Mouse (Mus musculus): ENCODE results near the gene Dnajb2. TPM values are rescaled to one million over a fixed set of nuclear protein-coding genes. Genes with fewer than 3 reads are reported as not detected.

The Dnajb2 gene
- polyA plus RNA-seq, 1 experiment = 78.7 TPM

DNA sequence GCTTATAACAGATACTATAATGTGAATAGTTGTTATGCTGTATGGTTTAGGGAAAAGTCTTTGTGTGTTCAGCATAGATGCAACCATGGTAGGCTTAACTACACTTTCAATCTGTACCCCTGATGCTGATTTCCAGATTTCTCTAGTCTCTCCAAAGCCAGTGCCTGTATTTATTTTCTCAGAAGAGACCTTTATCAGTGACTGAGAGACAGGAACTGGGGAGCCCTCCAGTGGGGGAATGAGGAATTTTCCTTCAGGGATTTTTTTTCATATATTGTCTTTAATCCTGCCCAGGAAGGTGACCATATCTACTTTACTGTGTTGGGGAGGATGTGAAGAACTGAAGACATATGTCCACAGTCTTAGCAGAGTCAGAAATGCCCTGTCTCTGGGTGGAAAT, 54.4 kb downstream of the Dnajb2 start:
- peak; percentile 46 to 92 for DNase-seq (ENCODE audit: extremely low spot score in 1 of 2, low spot score in 1 of 2)

DNA sequence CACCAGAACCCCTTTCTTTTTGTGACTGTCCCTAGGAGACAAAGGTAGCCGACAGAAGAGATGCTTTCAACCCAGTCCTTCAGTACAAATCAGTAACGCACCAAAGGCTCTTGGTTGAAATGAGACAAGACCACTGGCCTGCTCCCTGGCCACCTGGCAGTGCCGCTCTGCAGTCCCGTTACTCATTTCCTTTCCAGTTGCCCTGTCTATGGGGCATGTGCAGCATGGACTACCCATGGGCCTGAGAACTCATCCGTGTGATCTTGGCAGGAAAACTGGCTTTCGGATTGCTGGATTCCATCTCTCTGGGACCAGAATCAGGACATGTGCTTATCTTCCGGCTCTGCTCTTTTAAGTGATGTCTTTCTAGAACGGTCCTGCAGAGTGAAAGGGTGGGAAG, 55.1 kb downstream of the Dnajb2 start:
- DNase-seq (ENCODE audit: extremely low spot score in 1 of 2, low spot score in 1 of 2) = no peak

DNA sequence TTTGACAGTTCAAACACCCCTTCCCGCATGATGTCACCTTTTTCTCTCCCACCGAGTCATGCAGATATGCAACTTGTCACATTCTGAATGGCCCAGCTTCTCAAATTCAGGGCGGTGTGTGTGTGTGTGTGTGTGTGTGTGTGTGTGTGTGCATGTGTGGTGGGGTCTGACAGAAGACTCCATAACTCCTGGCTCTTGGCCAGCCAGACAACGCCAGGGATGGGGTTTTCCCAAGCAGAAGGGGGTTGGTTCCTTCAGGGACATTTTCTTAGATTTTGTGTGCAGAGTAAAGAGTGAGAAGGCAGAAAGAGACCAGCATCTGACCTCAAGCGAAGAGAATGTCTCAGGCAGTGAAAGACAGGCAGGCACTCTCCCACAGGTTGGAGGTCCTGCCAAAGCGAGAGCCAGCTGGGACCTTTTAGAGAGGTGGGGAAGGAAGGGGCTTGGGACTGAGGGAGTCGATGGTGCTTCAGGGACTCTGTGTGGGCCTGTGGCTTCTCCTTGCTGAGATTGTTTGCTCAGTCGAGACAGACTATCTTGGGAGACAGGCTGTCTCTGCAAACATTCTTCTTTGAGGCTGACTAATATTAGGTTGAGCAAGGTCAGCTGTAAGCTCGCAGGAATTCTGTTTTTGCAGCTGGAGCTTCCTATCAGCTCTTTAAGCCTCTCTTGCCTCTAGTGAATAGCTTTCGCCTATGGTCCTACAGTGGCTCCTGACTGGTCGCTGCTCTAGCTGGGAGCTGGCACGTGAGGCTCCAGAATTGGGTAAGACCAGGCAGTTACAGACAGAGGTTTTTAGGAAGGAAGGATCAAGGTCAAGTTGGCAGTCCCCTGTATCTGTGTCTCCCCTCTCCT, 56.5 kb downstream of the Dnajb2 start:
- no peak for DNase-seq (ENCODE audit: extremely low spot score in 1 of 2, low spot score in 1 of 2)

DNA sequence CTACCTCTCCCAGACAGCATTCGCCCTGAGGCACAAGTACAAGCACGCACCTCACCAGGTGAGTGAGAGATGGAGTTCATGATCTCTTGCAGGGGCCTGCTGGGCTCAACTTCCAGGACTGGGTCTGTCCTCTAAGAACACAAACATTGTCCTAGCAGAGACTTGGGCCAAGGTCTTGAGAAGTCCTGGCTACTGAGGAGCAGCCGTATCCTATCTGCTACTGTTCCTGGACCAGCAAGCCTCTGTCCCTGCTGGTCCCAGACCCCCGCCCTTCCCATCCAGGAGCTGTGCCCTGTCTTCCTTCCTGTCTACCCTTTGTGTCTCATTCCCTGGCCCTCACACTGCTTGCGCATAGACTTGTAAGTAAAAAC, 57.1 kb downstream of the Dnajb2 start:
- DNase-seq (ENCODE audit: extremely low spot score in 1 of 2, low spot score in 1 of 2) = no peak

DNA sequence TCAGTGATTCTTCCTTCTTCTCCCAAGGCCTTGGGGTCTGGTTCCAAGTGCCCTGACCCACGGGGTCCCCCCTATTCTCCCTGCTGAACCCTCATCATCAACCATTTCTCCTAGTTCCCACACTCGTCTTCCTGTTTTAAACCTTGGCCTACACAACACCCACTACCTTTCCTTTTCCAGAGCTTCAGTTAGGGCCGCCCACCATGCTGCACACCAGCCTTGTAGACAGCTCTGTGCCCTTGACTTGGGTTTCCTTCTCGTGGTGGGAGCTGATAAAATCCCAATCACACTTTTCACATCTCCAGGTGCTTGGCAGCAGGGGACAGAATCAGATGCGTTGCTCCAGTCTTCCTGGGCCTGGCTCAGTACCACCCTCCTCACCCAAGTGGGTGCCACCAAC, 58.1 kb downstream of the Dnajb2 start:
- DNase-seq (ENCODE audit: extremely low spot score in 1 of 2, low spot score in 1 of 2) = peak in 1 of 2 experiments; percentile 58

Other genes with a start within 250 kb of the Dnajb2 start
- gene Nhej1, start 111.2 kb upstream of the Dnajb2 start, polyA plus RNA-seq (2012; rRNA removed) = 1.8 and 2.4 TPM in 2 replicates
- 0.12 and 0.23 TPM in 2 replicates for gene Slc23a3, start 102.5 kb upstream of the Dnajb2 start, polyA plus RNA-seq (2012; rRNA removed)
- gene Cnppd1, start 93.7 kb upstream of the Dnajb2 start, polyA plus RNA-seq (2012; rRNA removed) = 31.9 and 35.3 TPM in 2 replicates
- 189 and 211 TPM in 2 replicates for gene Retreg2, start 93.6 kb upstream of the Dnajb2 start, polyA plus RNA-seq (2012; rRNA removed)
- gene Zfand2b, start 67.8 kb upstream of the Dnajb2 start, polyA plus RNA-seq (2012; rRNA removed) = 55.1 and 56.5 TPM in 2 replicates
- gene Abcb6, start 56.0 kb upstream of the Dnajb2 start, polyA plus RNA-seq (2012; rRNA removed) = 24.7 and 29.2 TPM in 2 replicates
- 41.4 and 49.9 TPM in 2 replicates for gene Ankzf1, start 44.3 kb upstream of the Dnajb2 start, polyA plus RNA-seq (2012; rRNA removed)
- gene Atg9a, start 44.2 kb upstream of the Dnajb2 start, polyA plus RNA-seq (2012; rRNA removed) = 101 and 107 TPM in 2 replicates
- 20.1 and 25.5 TPM in 2 replicates for gene Glb1l, start 25.6 kb upstream of the Dnajb2 start, polyA plus RNA-seq (2012; rRNA removed)
- gene Stk16, start 25.6 kb upstream of the Dnajb2 start, polyA plus RNA-seq (2012; rRNA removed) = 205 and 218 TPM in 2 replicates
- gene Tuba4a, start 16.5 kb upstream of the Dnajb2 start, polyA plus RNA-seq (2012; rRNA removed) = 358 and 465 TPM in 2 replicates
- gene A630095N17Rik, start 4.3 kb upstream of the Dnajb2 start, polyA plus RNA-seq (2012; rRNA removed) = not detected in 2 replicates
- gene Ptprn, start 28.1 kb downstream of the Dnajb2 start, polyA plus RNA-seq (2012; rRNA removed) = 384 and 412 TPM in 2 replicates
- 118 and 120 TPM in 2 replicates for gene Resp18, start 42.0 kb downstream of the Dnajb2 start, polyA plus RNA-seq (2012; rRNA removed)
- 81.1 and 81.9 TPM in 2 replicates for gene Dnpep, start 81.6 kb downstream of the Dnajb2 start, polyA plus RNA-seq (2012; rRNA removed)
- gene Des, start 123.9 kb downstream of the Dnajb2 start, polyA plus RNA-seq (2012; rRNA removed) = 2.5 and 3.5 TPM in 2 replicates
- gene Speg, start 138.9 kb downstream of the Dnajb2 start, polyA plus RNA-seq (2012; rRNA removed) = 134 and 135 TPM in 2 replicates
- gene Gmppa, start 199.5 kb downstream of the Dnajb2 start, polyA plus RNA-seq (2012; rRNA removed) = 101 and 111 TPM in 2 replicates
- 11.9 and 13.5 TPM in 2 replicates for gene Asic4, start 214.0 kb downstream of the Dnajb2 start, polyA plus RNA-seq (2012; rRNA removed)
- gene Chpf, start 242.9 kb downstream of the Dnajb2 start, polyA plus RNA-seq (2012; rRNA removed) = 73.9 and 79.5 TPM in 2 replicates
- gene Tmem198, start 243.1 kb downstream of the Dnajb2 start, polyA plus RNA-seq (2012; rRNA removed) = 73.1 and 82.3 TPM in 2 replicates